Mouse (Mus musculus) 3T3-L1 (cell line): ENCODE measurements at regions not wholly inside any gene's neighbourhood (a gene's known extent, or its start where the extent isn't known, plus 50 kb on each side); places are given as distances from the start of the nearest gene placed in this dataset.
"Not testable (repeated sequence)": the region's sequence is repeated elsewhere in the genome, so short reads cannot be mapped to it uniquely, and the experiment has no call there.

Source experiments
- DNase-seq: peaks from one replicate; pipeline ENCODE4 v3.0.0-alpha.2; 2015; ENCODE audit warnings: low read depth, low spot score

DNA sequence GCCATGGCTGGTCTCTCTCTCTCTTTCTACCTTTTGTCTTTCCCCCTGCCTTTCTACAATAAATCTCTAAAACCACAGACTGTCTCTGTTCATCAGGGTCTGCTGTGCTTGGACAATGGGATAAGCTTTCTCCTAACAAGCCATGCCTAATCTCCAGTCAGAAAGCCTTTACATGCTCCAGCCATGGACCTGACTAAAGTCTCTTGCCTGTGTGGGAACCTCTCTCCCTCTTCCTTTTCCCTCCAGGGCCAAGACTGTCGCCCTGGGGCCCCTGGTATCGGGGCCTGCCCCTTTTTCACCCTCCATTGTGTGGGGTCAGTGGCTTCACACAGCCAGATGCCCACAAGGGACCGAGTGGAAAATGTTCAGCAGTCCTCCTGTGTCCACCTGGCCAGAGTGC is 1151.3 kb upstream of the Prmt6 start:
- no peak for DNase-seq

DNA sequence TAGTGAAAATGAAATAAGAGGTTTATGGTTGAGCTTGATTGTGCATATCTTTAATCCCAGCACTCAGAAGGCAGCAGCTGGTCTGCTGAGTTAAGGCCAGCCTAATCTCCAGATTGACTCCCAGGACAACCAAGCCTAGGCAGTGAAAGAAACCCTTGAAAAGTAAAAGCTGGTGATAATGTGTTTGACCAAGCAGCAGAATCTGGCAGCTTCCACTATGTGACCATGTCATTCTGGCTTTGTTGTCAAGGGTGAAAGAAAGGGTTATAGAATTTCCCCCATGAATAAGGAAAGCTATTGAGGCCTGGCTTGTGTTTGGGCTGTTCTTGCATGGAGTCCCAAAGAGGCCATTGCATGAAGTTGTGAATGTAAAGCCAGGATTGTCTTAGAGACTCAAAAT is 1142.3 kb upstream of the Prmt6 start:
- DNase-seq = no peak

DNA sequence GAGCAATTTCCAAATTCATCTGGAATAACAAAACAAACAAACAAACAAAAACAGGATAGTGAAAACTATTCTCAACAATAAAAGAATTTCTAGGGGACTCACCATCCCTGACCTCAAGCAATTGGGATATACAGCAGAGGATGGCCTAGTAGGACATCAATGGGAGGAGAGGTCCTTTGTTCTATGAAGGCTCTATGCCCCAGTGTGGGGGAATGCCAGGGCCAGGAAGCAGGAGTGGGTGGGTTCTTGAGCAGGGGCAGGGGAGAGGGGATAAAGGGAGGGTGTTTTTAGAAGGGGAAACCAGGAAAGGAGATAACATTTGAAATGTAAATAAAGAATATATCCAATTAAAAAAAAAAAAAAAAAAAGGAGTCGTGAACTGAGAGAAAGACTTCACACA is 1141.9 kb upstream of the Prmt6 start:
- DNase-seq = not testable (repeated sequence)

DNA sequence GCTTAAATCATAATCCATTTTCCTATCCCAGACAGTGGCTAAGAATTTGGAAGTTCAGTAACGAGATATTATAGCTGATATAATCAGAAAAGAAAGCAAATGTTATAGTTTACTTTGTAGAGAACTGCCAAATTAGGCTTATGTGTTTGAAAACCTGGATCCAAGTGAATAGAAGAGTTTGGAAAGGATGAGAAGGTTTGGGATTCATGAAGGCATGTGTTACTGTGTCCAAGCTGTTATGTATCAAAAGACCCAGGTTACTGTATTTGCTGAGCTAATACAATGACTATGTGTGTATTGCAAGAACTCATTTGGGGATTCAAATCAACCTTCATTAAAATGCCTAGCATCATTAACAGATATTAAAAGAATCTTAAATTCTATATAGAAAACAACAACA is 1135.9 kb upstream of the Prmt6 start:
- no peak for DNase-seq

DNA sequence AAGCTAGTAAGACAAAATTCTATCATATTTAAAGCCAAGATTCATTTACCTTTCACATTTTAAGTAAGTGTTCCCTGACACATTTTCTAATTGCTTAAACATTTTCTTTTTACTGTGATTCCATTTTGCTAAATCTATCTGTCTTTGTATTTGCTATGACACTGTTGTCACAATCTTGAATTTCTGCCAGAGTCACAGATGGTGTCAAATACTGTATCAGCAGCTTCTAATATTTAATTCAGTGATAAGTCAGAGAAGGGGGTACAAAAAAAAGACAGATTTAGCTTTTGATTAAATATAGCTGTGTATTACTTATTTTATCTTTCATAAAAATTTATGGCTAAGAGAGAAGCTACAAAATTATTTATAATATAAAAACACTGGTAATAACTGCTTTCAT is 1135.5 kb upstream of the Prmt6 start:
- no peak for DNase-seq

DNA sequence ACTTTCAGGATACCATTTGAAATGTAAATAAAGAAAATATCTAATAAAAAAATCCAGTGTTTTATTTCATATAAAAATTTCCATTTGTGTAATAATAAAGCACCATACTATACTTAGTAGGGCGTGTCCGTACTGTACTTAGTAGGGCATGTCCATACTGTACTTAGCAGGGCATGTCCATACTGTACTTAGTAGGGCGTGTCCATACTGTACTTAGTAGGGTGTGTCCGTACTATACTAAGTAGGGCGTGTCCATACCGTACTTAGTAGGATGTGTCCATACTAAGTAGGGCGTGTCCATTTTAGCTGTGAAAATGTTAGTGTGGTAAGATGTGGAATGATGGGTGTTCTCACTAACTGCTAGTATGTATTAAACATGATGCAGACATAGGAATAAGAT is 1134.8 kb upstream of the Prmt6 start:
- DNase-seq = no peak

DNA sequence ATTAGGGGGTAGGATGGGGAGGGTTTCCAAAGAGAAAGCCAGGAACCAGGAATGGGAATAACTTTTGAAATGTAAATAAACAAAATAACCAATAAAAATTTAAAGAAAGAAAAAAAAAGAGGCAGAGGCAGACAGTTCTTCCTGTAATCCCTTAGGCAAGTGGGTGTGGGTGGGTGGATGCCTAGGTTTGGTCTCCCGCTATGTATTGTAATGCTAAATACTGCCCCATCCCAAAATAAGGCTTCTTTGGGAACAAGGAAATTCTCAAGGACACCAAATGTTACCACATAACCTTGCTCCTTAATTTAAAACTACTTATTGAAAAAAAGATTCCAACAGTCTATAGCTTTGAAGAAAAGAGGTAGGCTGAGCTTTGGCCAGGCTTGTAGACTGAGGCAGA is 1120.5 kb upstream of the Prmt6 start:
- no peak for DNase-seq

DNA sequence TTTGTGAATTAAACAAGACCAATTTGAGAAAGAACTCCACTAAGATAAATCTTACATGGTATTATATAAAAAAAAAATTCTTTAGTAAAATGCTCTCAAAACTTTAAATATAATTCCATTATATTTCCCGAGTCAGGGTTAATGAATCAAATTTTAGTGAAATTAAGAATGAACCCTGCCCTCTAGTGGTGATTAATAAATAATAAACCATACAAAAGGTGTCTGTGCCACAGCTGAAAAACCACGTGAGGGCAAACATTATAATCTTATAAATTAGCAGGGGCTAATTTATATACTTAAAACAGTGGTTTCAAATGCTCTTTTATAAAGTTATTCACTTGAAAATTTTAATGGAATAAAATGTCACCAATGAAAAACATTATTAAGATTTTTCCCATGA is 1087.4 kb upstream of the Prmt6 start:
- peak; percentile 21 for DNase-seq

DNA sequence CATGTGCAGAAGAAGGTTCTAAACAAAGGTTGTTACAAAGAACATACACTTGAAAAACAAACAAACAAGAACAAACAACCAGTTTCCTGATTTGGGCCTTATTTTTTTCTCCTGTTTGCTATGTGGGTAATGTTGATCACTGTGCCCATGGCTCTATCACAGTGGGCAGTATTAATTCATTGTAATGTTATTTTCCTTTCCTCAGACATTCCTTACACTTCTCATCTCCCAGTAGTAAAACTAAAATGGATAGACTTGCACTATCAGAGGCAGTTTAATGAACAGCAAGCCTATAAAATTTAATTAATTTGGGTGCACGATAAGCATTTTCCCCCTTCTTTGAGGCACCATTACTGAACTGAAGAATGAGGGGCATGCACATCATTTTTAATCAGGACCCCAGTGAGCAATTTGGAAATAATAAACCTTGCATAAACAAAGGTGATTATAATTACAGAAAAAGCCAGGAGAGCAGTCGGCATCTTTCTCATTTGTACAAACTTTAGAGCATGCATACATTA is 1040.3 kb upstream of the Prmt6 start:
- DNase-seq = no peak

DNA sequence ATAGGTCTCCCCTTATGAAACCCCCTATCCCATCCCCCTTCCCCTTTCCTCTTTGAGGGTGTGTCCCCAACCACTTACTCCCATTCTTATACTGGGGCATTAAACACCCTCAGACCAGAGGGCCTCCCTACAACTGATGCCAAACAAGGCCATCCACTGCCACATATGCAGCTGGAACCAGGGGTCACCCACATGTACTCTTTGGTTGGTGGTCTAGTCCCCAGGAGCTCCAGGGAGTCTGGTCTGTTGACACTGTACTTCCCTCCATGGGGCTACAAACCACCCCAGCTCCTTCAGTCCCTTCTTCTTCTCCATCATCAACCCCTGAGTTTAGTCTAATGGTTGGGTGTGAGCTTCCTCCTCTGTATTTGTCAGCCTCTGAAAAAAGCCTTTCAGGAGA is 1030.8 kb upstream of the Prmt6 start:
- DNase-seq = no peak
